Mouse (Mus musculus): ENCODE data around the gene Pdss2. TPM values are rescaled to one million over a fixed set of nuclear protein-coding genes. Genes with fewer than 3 reads are reported as not detected.

Gene Pdss2
- polyA plus RNA-seq, 1 experiment from 2014 or later = 11.5 TPM

DNA sequence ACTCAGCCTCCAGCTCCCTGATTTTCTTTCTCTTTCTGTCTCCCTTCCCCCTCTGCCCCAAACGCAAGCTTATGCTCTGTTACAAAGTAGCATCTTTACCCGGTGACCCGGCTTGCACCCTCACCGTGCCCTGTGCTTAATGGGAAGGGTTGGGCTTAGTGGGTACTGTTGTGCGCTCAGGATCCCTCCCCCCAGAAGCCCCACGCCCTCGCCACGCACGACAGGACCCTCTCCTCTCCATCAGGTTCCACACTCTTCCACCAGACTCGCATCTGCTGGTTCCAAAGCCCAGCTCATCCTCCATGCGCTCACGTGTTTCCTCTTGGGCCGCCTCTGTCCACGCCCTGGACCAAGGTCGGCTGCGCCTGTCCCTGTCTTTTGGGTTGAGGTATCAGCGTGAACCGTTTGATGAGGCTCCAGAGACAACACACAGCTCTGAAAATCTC is 46.1 kb upstream of the Pdss2 start:
- DNase-seq (peak; percentile 10), ATAC-seq (ENCODE audit: insufficient read depth) (peak; percentile 18; the same call in 1 of the 2 replicates)
- Histone ChIP-seq H3K36me3 (ENCODE audit: insufficient read depth) (no peaks in the 10 kb centered on the region), H3K27me3 (ENCODE audit: insufficient read depth, low read length) (peaks cover 58% of the 10 kb centered on the region), H3K9ac (no peak overlapping the region; the same call in 1 of the 2 replicates), H3K9me3 (ENCODE audit: low read depth, low read length) (no peaks in the 10 kb centered on the region), H3K27ac (ENCODE audit: low read depth) (no peak overlapping the region), H3K4me3 (ENCODE audit: low read depth, low read length) (peak overlapping the region; percentile 70), H3K4me1 (ENCODE audit: insufficient read depth) (peaks cover 3% of the 10 kb centered on the region; the same call in 1 of the 2 replicates), H3K4me2 (peak overlapping the region; percentile 97)
- no peak for TF ChIP-seq CTCF (IDR thresholded peaks at IDR 0.05; ENCODE audit: low read depth)
- WGBS = 2% methylated on average over 18 of the region's 18 CpGs

DNA sequence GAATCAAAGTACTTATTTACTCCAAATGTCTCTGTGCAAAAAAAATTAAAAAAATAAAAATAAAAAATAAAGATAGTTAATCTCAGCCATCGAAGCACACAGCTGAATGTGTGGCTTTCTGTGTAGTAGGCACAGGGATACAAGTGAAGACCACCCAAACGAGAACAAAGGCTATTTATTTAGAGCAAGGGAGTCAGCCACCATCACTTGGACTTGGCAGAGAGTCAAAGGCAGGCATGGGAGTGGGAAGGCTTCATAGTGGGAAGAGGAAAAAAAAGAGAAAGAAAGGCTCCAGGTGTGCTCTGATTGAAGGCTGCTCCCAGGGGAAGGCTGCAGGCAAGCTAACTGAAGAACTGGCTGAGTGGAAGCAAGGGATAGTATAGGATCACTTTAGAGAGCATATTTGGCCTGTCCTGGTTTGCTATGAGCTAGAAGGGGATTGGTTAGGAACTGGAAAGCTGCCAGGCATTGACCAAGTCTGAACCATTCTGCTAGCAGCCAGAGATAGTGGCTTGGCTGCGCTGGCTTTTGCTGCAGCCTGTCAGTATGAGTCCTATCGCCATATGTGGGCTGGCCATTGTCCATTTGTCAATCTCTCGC is 40.9 kb upstream of the Pdss2 start:
- WGBS = 28% methylated on average over 5 of the region's 5 CpGs
- ATAC-seq (ENCODE audit: insufficient read depth) = peak; percentile 38; the same call in 1 of the 2 replicates
- Histone ChIP-seq H3K9me3 (ENCODE audit: low read depth, low read length) (no peaks in the 10 kb centered on the region), H3K4me2 (no peak overlapping the region), H3K4me1 (ENCODE audit: insufficient read depth) (no peaks in the 10 kb centered on the region), H3K36me3 (ENCODE audit: insufficient read depth) (no peaks in the 10 kb centered on the region), H3K27ac (ENCODE audit: low read depth) (no peak overlapping the region), H3K27me3 (ENCODE audit: insufficient read depth, low read length) (peaks cover 26% of the 10 kb centered on the region), H3K9ac (no peak overlapping the region), H3K4me3 (ENCODE audit: low read depth, low read length) (no peak overlapping the region)
- TF ChIP-seq CTCF (IDR thresholded peaks at IDR 0.05; ENCODE audit: low read depth) = no peak
- peak; percentile 73 for DNase-seq

DNA sequence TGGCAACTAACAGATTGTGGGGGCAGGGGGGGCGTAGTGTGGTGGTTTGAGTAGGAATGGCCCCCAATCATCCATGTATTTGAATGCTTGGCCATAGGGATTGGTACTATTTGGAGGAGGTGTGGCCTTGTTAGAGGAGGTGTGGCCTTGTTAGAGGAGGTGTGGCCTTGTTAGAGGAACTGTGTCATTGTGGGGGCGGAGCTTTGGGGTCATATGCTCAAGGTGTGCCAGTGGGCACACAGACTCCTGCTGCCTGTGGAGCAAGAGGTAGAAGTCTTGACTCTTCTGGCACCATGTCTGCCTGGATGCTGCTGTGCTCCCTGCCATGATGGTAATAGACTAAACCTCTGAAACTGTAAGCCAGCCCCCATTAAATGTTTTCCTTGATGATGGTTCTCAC is 21.1 kb upstream of the Pdss2 start:
- ATAC-seq (ENCODE audit: insufficient read depth) = no peak

DNA sequence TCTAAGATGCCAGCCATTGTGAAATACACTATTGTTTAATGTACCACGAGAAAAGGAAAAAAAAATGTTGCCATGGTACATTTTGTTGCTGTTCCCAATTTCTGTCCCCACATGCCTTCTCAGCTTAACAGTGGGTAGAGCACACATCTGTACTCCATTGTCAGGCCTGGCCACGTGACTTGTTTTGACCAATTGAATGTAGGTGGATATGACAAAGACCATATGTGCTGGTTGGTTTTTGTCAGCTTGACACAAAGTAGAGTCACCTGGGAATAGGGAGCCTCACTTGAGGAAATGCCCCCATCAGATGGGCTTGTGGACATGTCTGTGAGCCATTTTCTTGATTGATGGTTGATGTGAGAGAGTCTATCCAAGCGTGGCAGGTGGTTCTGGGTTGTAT is 17.4 kb upstream of the Pdss2 start:
- no peak for ATAC-seq (ENCODE audit: insufficient read depth)

More for the DNA sequence above, 21.1 kb upstream of the Pdss2 start:
- 93% methylated on average over 2 of the region's 2 CpGs for WGBS
- no peak overlapping the region for H3K27ac ChIP-seq (ENCODE audit: low read depth)
- no peak overlapping the region for H3K4me3 ChIP-seq (ENCODE audit: low read depth, low read length)
- H3K4me1 ChIP-seq (ENCODE audit: insufficient read depth) = no peaks in the 10 kb centered on the region
- H3K36me3 ChIP-seq (ENCODE audit: insufficient read depth) = no peaks in the 10 kb centered on the region
- H3K27me3 ChIP-seq (ENCODE audit: insufficient read depth, low read length) = no peaks in the 10 kb centered on the region
- no peak for TF ChIP-seq CTCF (IDR thresholded peaks at IDR 0.05; ENCODE audit: low read depth)
- H3K9me3 ChIP-seq (ENCODE audit: low read depth, low read length) = no peaks in the 10 kb centered on the region
- no peak overlapping the region for H3K4me2 ChIP-seq
- DNase-seq = no peak
- no peak overlapping the region for H3K9ac ChIP-seq

DNA sequence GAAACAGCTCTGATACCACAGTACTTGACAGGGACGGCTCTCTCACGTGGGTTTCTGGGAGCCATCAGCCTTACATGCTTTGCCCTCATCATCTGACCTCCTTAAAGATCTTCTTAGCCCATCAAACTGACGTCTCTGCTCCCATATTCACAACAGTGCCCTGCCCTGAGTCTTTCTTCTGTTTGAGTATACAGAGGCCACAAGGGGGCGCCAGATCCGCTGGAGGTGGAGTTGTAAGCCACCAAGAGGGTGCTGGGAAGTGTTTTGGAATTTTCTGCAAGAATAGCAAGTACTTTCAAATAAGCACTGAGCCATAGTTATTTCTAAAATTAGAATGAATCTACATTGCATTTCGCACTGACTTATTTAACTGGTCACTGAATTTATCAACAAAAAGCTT is 9.4 kb upstream of the Pdss2 start:
- Histone ChIP-seq H3K4me1 (ENCODE audit: insufficient read depth) (no peaks in the 10 kb centered on the region), H3K36me3 (ENCODE audit: insufficient read depth) (no peaks in the 10 kb centered on the region), H3K27ac (ENCODE audit: low read depth) (no peak overlapping the region), H3K27me3 (ENCODE audit: insufficient read depth, low read length) (no peaks in the 10 kb centered on the region), H3K4me2 (no peak overlapping the region), H3K9ac (no peak overlapping the region), H3K9me3 (ENCODE audit: low read depth, low read length) (no peaks in the 10 kb centered on the region), H3K4me3 (ENCODE audit: low read depth, low read length) (no peak overlapping the region)
- ATAC-seq (ENCODE audit: insufficient read depth) (no peak), DNase-seq (peak; percentile 58)
- WGBS = 28% methylated on average over 6 of the region's 6 CpGs
- TF ChIP-seq CTCF (IDR thresholded peaks at IDR 0.05; ENCODE audit: low read depth) = peak; percentile 60

More for the DNA sequence above, 17.4 kb upstream of the Pdss2 start:
- H3K9ac ChIP-seq = no peak overlapping the region
- no peaks in the 10 kb centered on the region for H3K27me3 ChIP-seq (ENCODE audit: insufficient read depth, low read length)
- no peaks in the 10 kb centered on the region for H3K9me3 ChIP-seq (ENCODE audit: low read depth, low read length)
- no peak overlapping the region for H3K4me3 ChIP-seq (ENCODE audit: low read depth, low read length)
- DNase-seq = no peak
- 81% methylated on average over 3 of the region's 3 CpGs for WGBS
- H3K4me1 ChIP-seq (ENCODE audit: insufficient read depth) = no peaks in the 10 kb centered on the region
- H3K36me3 ChIP-seq (ENCODE audit: insufficient read depth) = no peaks in the 10 kb centered on the region
- TF ChIP-seq CTCF (IDR thresholded peaks at IDR 0.05; ENCODE audit: low read depth) = no peak
- H3K4me2 ChIP-seq = no peak overlapping the region
- H3K27ac ChIP-seq (ENCODE audit: low read depth) = no peak overlapping the region

DNA sequence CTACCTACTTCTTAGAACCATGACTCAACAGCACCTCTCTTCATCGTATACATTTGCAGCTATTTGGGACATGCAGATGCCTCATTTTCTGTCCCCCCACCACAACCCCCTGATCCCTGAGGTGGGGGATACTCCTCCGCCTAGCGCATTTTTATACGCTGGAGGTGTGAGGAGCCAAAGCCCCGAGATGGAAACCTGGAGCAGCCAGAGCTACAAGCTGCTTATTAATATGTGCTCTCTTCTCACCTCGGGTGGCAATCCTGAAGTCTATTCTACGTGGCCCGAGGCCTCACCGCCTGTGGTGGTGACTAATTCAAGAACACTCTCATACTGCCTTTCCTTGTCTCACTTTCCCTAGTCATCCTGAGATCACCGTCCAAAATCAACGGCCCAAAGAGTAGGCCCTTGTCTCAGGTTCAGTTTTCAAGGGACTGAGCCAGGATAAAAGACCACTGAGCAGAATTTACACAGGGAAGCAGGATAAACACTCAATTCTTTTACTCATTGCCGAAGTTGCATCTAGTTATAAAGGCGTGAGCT is 3.9 kb upstream of the Pdss2 start:
- Histone ChIP-seq H3K9ac (no peak overlapping the region), H3K9me3 (ENCODE audit: low read depth, low read length) (no peaks in the 10 kb centered on the region), H3K27ac (ENCODE audit: low read depth) (no peak overlapping the region), H3K4me3 (ENCODE audit: low read depth, low read length) (no peak overlapping the region), H3K27me3 (ENCODE audit: insufficient read depth, low read length) (no peaks in the 10 kb centered on the region), H3K36me3 (ENCODE audit: insufficient read depth) (no peaks in the 10 kb centered on the region), H3K4me2 (no peak overlapping the region), H3K4me1 (ENCODE audit: insufficient read depth) (no peaks in the 10 kb centered on the region)
- ATAC-seq (ENCODE audit: insufficient read depth) (no peak), DNase-seq (no peak)
- WGBS = 87% methylated on average over 13 of the region's 13 CpGs
- TF ChIP-seq CTCF (IDR thresholded peaks at IDR 0.05; ENCODE audit: low read depth) = no peak

DNA sequence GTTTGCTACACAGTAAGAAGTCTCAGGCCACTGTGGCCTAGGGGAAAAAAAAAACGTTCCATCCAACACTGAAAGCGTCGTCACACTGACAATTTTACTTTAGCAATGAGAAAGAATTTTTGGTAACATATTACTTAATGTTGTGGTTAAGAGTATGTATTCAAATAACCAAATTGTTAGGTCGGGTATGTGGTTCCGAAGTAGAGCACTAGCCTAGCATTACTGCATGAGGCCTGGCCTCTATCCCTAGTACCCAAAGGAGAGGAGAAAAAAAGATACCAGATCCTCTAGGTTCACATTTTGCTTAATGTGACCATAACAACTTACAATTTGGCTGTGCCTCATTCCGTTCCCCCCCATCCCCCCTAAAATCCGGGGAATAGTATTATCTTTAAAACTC is 807 bp upstream of the Pdss2 start:
- Histone ChIP-seq H3K9me3 (ENCODE audit: low read depth, low read length) (no peaks in the 10 kb centered on the region), H3K4me2 (peak overlapping the region; percentile 78), H3K36me3 (ENCODE audit: insufficient read depth) (no peaks in the 10 kb centered on the region), H3K9ac (peak overlapping the region; percentile 89), H3K27ac (ENCODE audit: low read depth) (peak overlapping the region; percentile 92), H3K4me1 (ENCODE audit: insufficient read depth) (no peaks in the 10 kb centered on the region), H3K4me3 (ENCODE audit: low read depth, low read length) (peak overlapping the region; percentile 90), H3K27me3 (ENCODE audit: insufficient read depth, low read length) (no peaks in the 10 kb centered on the region)
- DNase-seq = no peak
- TF ChIP-seq CTCF (IDR thresholded peaks at IDR 0.05; ENCODE audit: low read depth) = no peak
- no peak for ATAC-seq (ENCODE audit: insufficient read depth)
- 9% methylated on average over 7 of the region's 7 CpGs for WGBS

Data from lung, embryonic 14.5 days (tissue).